Mouse (Mus musculus): ENCODE results near the gene Gstt2.

GRCm38 (mm10) chr10:75881578-75882432 is 44.6 kb upstream of the Gstt2 start:
- TF ChIP-seq CTCF (IDR thresholded peaks at IDR 0.05; ENCODE audit: low read depth) (no peak), EP300 (optimal IDR thresholded peaks at IDR 0.05) (no peak)

All from stomach, postnatal 0 days (tissue).